In genomic region chr16:76001788-76002187, GRCm38 (mm10) we compare ENCODE assay signal across 21 mouse cellular contexts. TPM values are rescaled to one million over a fixed set of nuclear protein-coding genes. Genes with fewer than 3 reads are reported as not detected.
DNase-seq lines count a peak whose midpoint lies in the region; ATAC-seq and TF ChIP-seq lines count a peak whose summit lies in the region.
"Had no signal": no experiment of that assay in that cellular context is flagged by ENCODE, and none has a peak within 500 bp of the region (broad histone marks: within the 10 kb centered on the region; RNA-seq: fewer than 3 reads in every experiment).

No protein-coding gene starts in this region.

- H3K9ac ChIP-seq in forebrain, embryonic 16.5 days (replicated peaks; ENCODE audit: low read depth, low read length), result no peak overlapping the region
- H3K9ac ChIP-seq in forebrain, embryonic 11.5 days (ENCODE audit: low read length), result no peak overlapping the region
- H3K9ac ChIP-seq in neural tube, embryonic 11.5 days (ENCODE audit: low read length), result no peak overlapping the region
- H3K9ac ChIP-seq: heart, embryonic 13.5 days; hindbrain, embryonic 13.5 days; intestine, embryonic 15.5 days had no signal

- DNase-seq in forebrain, embryonic 11.5 days (ENCODE audit: low spot score), result no peak
- DNase-seq in neural tube, embryonic 11.5 days (ENCODE audit: low spot score), result no peak
- no peak for DNase-seq in neural tube, embryonic 10.5 days (ENCODE audit: extremely low spot score, low spot score)
- peak; percentile 51 for DNase-seq in brain, embryonic 14.5 days (ENCODE audit: low read depth)
- DNase-seq in retina, postnatal 1 day, result peak; percentile 19
- DNase-seq in urinary bladder, postnatal 14 days (ENCODE audit: low spot score), result no peak
- DNase-seq: adrenal gland, adult 2 months; adrenal gland, postnatal 25 days; cerebellum, adult 2 months; cerebellum, postnatal 10 days; gastrocnemius, adult 2 months; gastrocnemius, postnatal 25 days; heart, postnatal 4 days; kidney, adult 18-20 months had no signal

- no peaks in the 10 kb centered on the region; the same call in 1 of the 2 replicates for H3K4me1 ChIP-seq in forebrain, embryonic 16.5 days (replicated peaks; ENCODE audit: control insufficient read depth, insufficient read depth, low read length)
- no peaks in the 10 kb centered on the region for H3K4me1 ChIP-seq in forebrain, embryonic 11.5 days (replicated peaks; ENCODE audit: control insufficient read depth, insufficient read depth, low read length)
- H3K4me1 ChIP-seq in neural tube, embryonic 11.5 days (ENCODE audit: control insufficient read depth, insufficient read depth, low read length), result no peaks in the 10 kb centered on the region
- H3K4me1 ChIP-seq: heart, embryonic 13.5 days; intestine, embryonic 15.5 days had no signal

- TF ChIP-seq CTCF in brain, embryonic 14.5 days (IDR thresholded peaks at IDR 0.05; ENCODE audit: borderline replicate concordance, extremely low read depth, insufficient read depth, insufficient read length), result no peak

- H3K9me3 ChIP-seq in forebrain, embryonic 16.5 days (ENCODE audit: control insufficient read depth, low read length), result no peaks in the 10 kb centered on the region
- H3K9me3 ChIP-seq in forebrain, embryonic 11.5 days (ENCODE audit: control insufficient read depth, low read length), result no peaks in the 10 kb centered on the region
- H3K9me3 ChIP-seq in neural tube, embryonic 11.5 days (ENCODE audit: control insufficient read depth, low read length), result no peaks in the 10 kb centered on the region
- H3K9me3 ChIP-seq: embryonic facial prominence, embryonic 10.5 days; G1E; heart, embryonic 13.5 days; hindbrain, embryonic 13.5 days; intestine, embryonic 15.5 days had no signal

- H3K27ac ChIP-seq in forebrain, embryonic 16.5 days (ENCODE audit: low read length), result no peak overlapping the region
- no peak overlapping the region for H3K27ac ChIP-seq in forebrain, embryonic 11.5 days (ENCODE audit: low read depth, low read length)
- H3K27ac ChIP-seq in neural tube, embryonic 11.5 days (ENCODE audit: low read depth, low read length), result no peak overlapping the region
- H3K27ac ChIP-seq: embryonic facial prominence, embryonic 10.5 days; gastrocnemius, adult 2 months; heart, embryonic 13.5 days; hindbrain, embryonic 13.5 days; intestine, embryonic 15.5 days had no signal

- no peaks in the 10 kb centered on the region for H3K27me3 ChIP-seq in forebrain, embryonic 16.5 days (replicated peaks; ENCODE audit: control insufficient read depth, insufficient read depth, low read length)
- H3K27me3 ChIP-seq in forebrain, embryonic 11.5 days (ENCODE audit: control insufficient read depth, insufficient read depth, low read length), result no peaks in the 10 kb centered on the region
- H3K27me3 ChIP-seq in neural tube, embryonic 11.5 days (ENCODE audit: control insufficient read depth, insufficient read depth, low read length), result no peaks in the 10 kb centered on the region
- H3K27me3 ChIP-seq: heart, embryonic 13.5 days; hindbrain, embryonic 13.5 days; intestine, embryonic 15.5 days had no signal

- no peak overlapping the region for H3K4me2 ChIP-seq in forebrain, embryonic 16.5 days (ENCODE audit: low read length)
- H3K4me2 ChIP-seq in forebrain, embryonic 11.5 days (ENCODE audit: low read depth, low read length, severe bottlenecking), result no peak overlapping the region
- no peak overlapping the region for H3K4me2 ChIP-seq in neural tube, embryonic 11.5 days (ENCODE audit: low read depth)
- H3K4me2 ChIP-seq: heart, embryonic 13.5 days; hindbrain, embryonic 13.5 days; intestine, embryonic 15.5 days had no signal

- peak; percentile 58 for ATAC-seq in forebrain, embryonic 16.5 days
- ATAC-seq in forebrain, embryonic 11.5 days (replicated peaks; ENCODE audit: low FRiP score), result no peak
- ATAC-seq in neural tube, embryonic 11.5 days (ENCODE audit: insufficient read depth, low FRiP score, low TSS enrichment), result peak; percentile 27; the same call in 1 of the 2 replicates
- no peak for ATAC-seq in megakaryocyte progenitor cell, adult 5-6 weeks (replicated peaks; ENCODE audit: poor library complexity)
- ATAC-seq: intestine, embryonic 15.5 days had no signal

- no peak for TF ChIP-seq POLR2A in brain, embryonic 14.5 days (IDR thresholded peaks at IDR 0.05; ENCODE audit: borderline replicate concordance, extremely low read depth, insufficient read depth, insufficient read length, poor library complexity, severe bottlenecking)

- H3K4me3 ChIP-seq in forebrain, embryonic 16.5 days (replicated peaks; ENCODE audit: low read length), result no peak overlapping the region
- H3K4me3 ChIP-seq in forebrain, embryonic 11.5 days (ENCODE audit: low read depth, low read length), result no peak overlapping the region
- H3K4me3 ChIP-seq in neural tube, embryonic 11.5 days (ENCODE audit: low read depth, low read length), result no peak overlapping the region
- H3K4me3 ChIP-seq: embryonic facial prominence, embryonic 10.5 days; gastrocnemius, adult 2 months; heart, embryonic 13.5 days; hindbrain, embryonic 13.5 days; intestine, embryonic 15.5 days had no signal

- 46% methylated on average over 6 of the region's 6 CpGs for WGBS in forebrain, embryonic 16.5 days
- 78% methylated on average over 6 of the region's 6 CpGs for WGBS in forebrain, embryonic 11.5 days
- WGBS in neural tube, embryonic 11.5 days, result 64% methylated on average over 6 of the region's 6 CpGs

- no peaks in the 10 kb centered on the region for H3K36me3 ChIP-seq in forebrain, embryonic 16.5 days (ENCODE audit: control insufficient read depth, insufficient read depth)
- H3K36me3 ChIP-seq in forebrain, embryonic 11.5 days (ENCODE audit: control insufficient read depth, insufficient read depth, low read length), result no peaks in the 10 kb centered on the region
- no peaks in the 10 kb centered on the region for H3K36me3 ChIP-seq in neural tube, embryonic 11.5 days (ENCODE audit: control insufficient read depth, insufficient read depth, low read length)
- H3K36me3 ChIP-seq: embryonic facial prominence, embryonic 10.5 days; G1E; heart, embryonic 13.5 days; hindbrain, embryonic 13.5 days; intestine, embryonic 15.5 days had no signal

RNA-seq across cellular contexts. Expression of gene Samsn1, which starts 20.3 kb away (rescaled TPM):
- 1.4 and 2.2 TPM in 2 replicates for polyA plus RNA-seq in forebrain, embryonic 16.5 days (2015; fragmentation: Nextera tagmentation; extraction: Ambion mirVana)
- polyA plus RNA-seq in forebrain, embryonic 11.5 days (2014; fragmentation: Nextera tagmentation; extraction: Ambion mirVana), result 1.4 and 1.9 TPM in 2 replicates
- 1.4 and 1.8 TPM in 2 replicates for polyA plus RNA-seq in neural tube, embryonic 11.5 days (2014; fragmentation: Nextera tagmentation; extraction: Ambion mirVana)
- 0.74 and 1.0 TPM in 2 replicates for polyA plus RNA-seq in brain, embryonic 14.5 days (2012; rRNA removed)
- 78.7 and 93.6 TPM in 2 replicates for total RNA-seq in megakaryocyte progenitor cell, adult 5-6 weeks (2015)
- total RNA-seq in megakaryocyte progenitor cell, adult 5-6 weeks (2017), result 73.9 and 91.6 TPM in 2 replicates

Comparison
In these comparisons a context has a peak if more than half of its experiments do, and no peak if none do; other contexts are left out.
1. ATAC-seq: peak in forebrain, embryonic 16.5 days (single experiment) and neural tube, embryonic 11.5 days (single experiment); none in forebrain, embryonic 11.5 days (single experiment) and megakaryocyte progenitor cell, adult 5-6 weeks (single experiment).
2. DNase-seq: peak in brain, embryonic 14.5 days (single experiment) and retina, postnatal 1 day (single experiment); none in forebrain, embryonic 11.5 days (single experiment), neural tube, embryonic 11.5 days (single experiment), neural tube, embryonic 10.5 days (single experiment) and urinary bladder, postnatal 14 days (single experiment).